Mouse (Mus musculus): ENCODE results near the gene Gad1. TPM values are rescaled to one million over a fixed set of nuclear protein-coding genes. Genes with fewer than 3 reads are reported as not detected.

Gad1 gene
- total and polyA plus RNA-seq, 3 experiments: 0.04 to 0.45 (median 0.23) TPM

DNA sequence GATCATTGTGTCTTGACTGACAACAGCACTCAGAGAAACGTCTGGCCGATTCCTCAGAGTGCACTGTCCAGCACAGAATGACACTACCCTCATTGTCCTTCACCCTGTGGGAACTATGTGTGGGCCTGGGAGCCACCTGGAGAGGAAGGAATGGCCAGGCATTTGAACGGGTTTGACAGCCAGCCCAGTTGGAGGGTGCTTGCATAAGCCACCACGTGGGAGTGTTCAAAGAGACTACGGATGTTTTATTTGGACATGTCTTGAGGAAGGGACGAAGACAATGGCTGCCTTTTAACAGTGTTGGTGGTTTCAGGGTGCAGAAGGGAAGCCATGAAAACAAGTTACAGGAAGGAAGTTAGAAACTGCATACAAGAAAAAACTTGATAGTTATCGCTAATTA is 72.9 kb downstream of the Gad1 start:
- intact Hi-C loops (cut with DNase I): no loop called here
- DNase-seq: no peak
- Histone ChIP-seq H3K4me3 (no peak overlapping the region), H3K36me3 (ENCODE audit: control insufficient read depth, insufficient read depth, low read length) (no peaks in the 10 kb centered on the region), H3K9ac (ENCODE audit: low read depth, low read length) (no peak overlapping the region), H3K27me3 (ENCODE audit: control insufficient read depth, insufficient read depth, low read length) (no peaks in the 10 kb centered on the region), H3K79me2 (replicated peaks; ENCODE audit: control insufficient read depth, insufficient read depth, low read length) (no peaks in the 10 kb centered on the region), H3K4me1 (ENCODE audit: control insufficient read depth, insufficient read depth, low read length) (no peaks in the 10 kb centered on the region), H3K27ac (no peak overlapping the region)
- TF ChIP-seq POLR2A (IDR thresholded peaks at IDR 0.05; ENCODE audit: insufficient read depth, low read depth, low read length): no peak
- no peak for TF ChIP-seq EP300 (IDR thresholded peaks at IDR 0.05; ENCODE audit: insufficient read depth, low read depth, low read length)
- 20% methylated on average over 7 of the region's 7 CpGs for WGBS

- WGBS: 58% methylated on average over 12 of the region's 12 CpGs
- no peak overlapping the region for H3K4me3 ChIP-seq
- intact Hi-C loops (cut with DNase I): no loop called here
- no peaks in the 10 kb centered on the region for H3K79me2 ChIP-seq (replicated peaks; ENCODE audit: control insufficient read depth, insufficient read depth, low read length)
- no peaks in the 10 kb centered on the region for H3K4me1 ChIP-seq (ENCODE audit: control insufficient read depth, insufficient read depth, low read length)
- no peak overlapping the region for H3K27ac ChIP-seq
- no peak for DNase-seq
- H3K27me3 ChIP-seq (ENCODE audit: control insufficient read depth, insufficient read depth, low read length): no peaks in the 10 kb centered on the region
- TF ChIP-seq POLR2A (IDR thresholded peaks at IDR 0.05; ENCODE audit: insufficient read depth, low read depth, low read length) (no peak), CTCF (IDR thresholded peaks at IDR 0.05) (no peak), EP300 (IDR thresholded peaks at IDR 0.05; ENCODE audit: insufficient read depth, low read depth, low read length) (no peak)
- H3K9ac ChIP-seq (ENCODE audit: low read depth, low read length): no peak overlapping the region
- H3K36me3 ChIP-seq (ENCODE audit: control insufficient read depth, insufficient read depth, low read length): no peaks in the 10 kb centered on the region
These were observed 75.5 kb downstream of the Gad1 start for GRCm38 (mm10) chr2:70628397-70628796.

DNA sequence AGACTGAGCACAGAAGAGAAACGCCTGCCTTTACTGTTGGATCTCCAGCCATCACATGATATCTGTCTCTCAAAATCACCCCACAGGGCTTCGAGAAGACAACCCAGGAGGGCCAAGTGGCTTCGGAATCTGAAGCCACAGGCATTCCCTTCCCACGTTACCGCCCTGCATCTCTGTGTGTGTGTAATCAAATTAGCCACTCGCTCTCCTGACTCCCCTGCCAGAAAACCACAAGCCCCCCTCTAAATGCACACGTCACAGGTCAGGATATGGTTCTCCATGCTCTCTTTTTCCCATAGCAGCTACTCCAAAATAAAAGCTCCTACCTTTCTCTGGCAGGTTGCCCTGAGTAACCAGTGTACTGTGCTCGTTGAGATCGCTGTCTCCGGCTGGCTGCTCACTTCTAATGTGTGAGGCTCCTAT is 76.5 kb downstream of the Gad1 start:
- DNase-seq: no peak
- 35% methylated on average over 10 of the region's 10 CpGs for WGBS
- H3K4me3 ChIP-seq: no peak overlapping the region
- no peaks in the 10 kb centered on the region for H3K79me2 ChIP-seq (replicated peaks; ENCODE audit: control insufficient read depth, insufficient read depth, low read length)
- H3K9ac ChIP-seq (ENCODE audit: low read depth, low read length): no peak overlapping the region
- no peaks in the 10 kb centered on the region for H3K4me1 ChIP-seq (ENCODE audit: control insufficient read depth, insufficient read depth, low read length)
- H3K27ac ChIP-seq: no peak overlapping the region
- H3K27me3 ChIP-seq (ENCODE audit: control insufficient read depth, insufficient read depth, low read length): no peaks in the 10 kb centered on the region
- TF ChIP-seq POLR2A (IDR thresholded peaks at IDR 0.05; ENCODE audit: insufficient read depth, low read depth, low read length): no peak
- H3K36me3 ChIP-seq (ENCODE audit: control insufficient read depth, insufficient read depth, low read length): no peaks in the 10 kb centered on the region
- intact Hi-C loops (cut with DNase I): no loop called here

- H3K4me3 ChIP-seq: no peak overlapping the region
- 70% methylated on average over 3 of the region's 3 CpGs for WGBS
- intact Hi-C loops (cut with DNase I): no loop called here
These were observed 77.0 kb downstream of the Gad1 start for GRCm38 (mm10) chr2:70629921-70630320.

GRCm38 (mm10) chr2:70631321-70631720 is 78.4 kb downstream of the Gad1 start:
- intact Hi-C loops (cut with DNase I): no loop called here
- 95% methylated on average over 1 of the region's 1 CpGs for WGBS
- Histone ChIP-seq H3K4me3 (no peak overlapping the region), H3K27ac (no peak overlapping the region), H3K4me1 (ENCODE audit: control insufficient read depth, insufficient read depth, low read length) (no peaks in the 10 kb centered on the region), H3K9ac (ENCODE audit: low read depth, low read length) (no peak overlapping the region), H3K79me2 (replicated peaks; ENCODE audit: control insufficient read depth, insufficient read depth, low read length) (no peaks in the 10 kb centered on the region), H3K27me3 (ENCODE audit: control insufficient read depth, insufficient read depth, low read length) (no peaks in the 10 kb centered on the region), H3K36me3 (ENCODE audit: control insufficient read depth, insufficient read depth, low read length) (no peaks in the 10 kb centered on the region)
- no peak for TF ChIP-seq CTCF (IDR thresholded peaks at IDR 0.05)
- no peak for TF ChIP-seq EP300 (IDR thresholded peaks at IDR 0.05; ENCODE audit: insufficient read depth, low read depth, low read length)
- TF ChIP-seq POLR2A (IDR thresholded peaks at IDR 0.05; ENCODE audit: insufficient read depth, low read depth, low read length): no peak
- no peak for DNase-seq

More at GRCm38 (mm10) chr2:70629921-70630320, 77.0 kb downstream of the Gad1 start:
- H3K9ac ChIP-seq (ENCODE audit: low read depth, low read length): no peak overlapping the region
- TF ChIP-seq EP300 (IDR thresholded peaks at IDR 0.05; ENCODE audit: insufficient read depth, low read depth, low read length): no peak
- no peak for TF ChIP-seq CTCF (IDR thresholded peaks at IDR 0.05)
- no peak for TF ChIP-seq POLR2A (IDR thresholded peaks at IDR 0.05; ENCODE audit: insufficient read depth, low read depth, low read length)
- H3K79me2 ChIP-seq (replicated peaks; ENCODE audit: control insufficient read depth, insufficient read depth, low read length): no peaks in the 10 kb centered on the region
- no peaks in the 10 kb centered on the region for H3K4me1 ChIP-seq (ENCODE audit: control insufficient read depth, insufficient read depth, low read length)
- peak in 1 of 2 experiments; percentile 9 for DNase-seq
- H3K27me3 ChIP-seq (ENCODE audit: control insufficient read depth, insufficient read depth, low read length): no peaks in the 10 kb centered on the region
- H3K36me3 ChIP-seq (ENCODE audit: control insufficient read depth, insufficient read depth, low read length): no peaks in the 10 kb centered on the region
- no peak overlapping the region for H3K27ac ChIP-seq

- DNase-seq: no peak
These were observed 79.5 kb downstream of the Gad1 start for GRCm38 (mm10) chr2:70632412-70632811.

More at GRCm38 (mm10) chr2:70632412-70632811, 79.5 kb downstream of the Gad1 start:
- Histone ChIP-seq H3K27me3 (ENCODE audit: control insufficient read depth, insufficient read depth, low read length) (no peaks in the 10 kb centered on the region), H3K36me3 (ENCODE audit: control insufficient read depth, insufficient read depth, low read length) (no peaks in the 10 kb centered on the region), H3K79me2 (replicated peaks; ENCODE audit: control insufficient read depth, insufficient read depth, low read length) (no peaks in the 10 kb centered on the region), H3K4me3 (no peak overlapping the region), H3K27ac (no peak overlapping the region), H3K4me1 (ENCODE audit: control insufficient read depth, insufficient read depth, low read length) (no peaks in the 10 kb centered on the region), H3K9ac (ENCODE audit: low read depth, low read length) (no peak overlapping the region)
- 70% methylated on average over 1 of the region's 1 CpGs for WGBS
- TF ChIP-seq POLR2A (IDR thresholded peaks at IDR 0.05; ENCODE audit: insufficient read depth, low read depth, low read length): no peak
- TF ChIP-seq EP300 (IDR thresholded peaks at IDR 0.05; ENCODE audit: insufficient read depth, low read depth, low read length): no peak
- TF ChIP-seq CTCF (IDR thresholded peaks at IDR 0.05): no peak
- intact Hi-C loops (cut with DNase I): no loop called here

Measured in heart, adult 2 months (tissue).